Mouse (Mus musculus) gastrocnemius, postnatal 10 days (tissue): ENCODE measurements around the gene Mr1. TPM values are rescaled to one million over a fixed set of nuclear protein-coding genes. Genes with fewer than 3 reads are reported as not detected.
A peak's percentile ranks its signal among the peaks of the same experiment; 100 is the strongest.

ENCODE experiments used
- DNase-seq: peaks from one replicate; pipeline ENCODE4 v3.0.0; 2021; ENCODE audit warnings: mixed read lengths
- total RNA-seq, 2 experiments: library from RNA; stranded (reverse); gene quantifications; 2 replicates each; pipeline ENCODE4 v1.2.3; 2021

Mr1 gene
- total RNA-seq, 2 experiments from 2014 or later: 6.3 to 9.0 TPM

DNA sequence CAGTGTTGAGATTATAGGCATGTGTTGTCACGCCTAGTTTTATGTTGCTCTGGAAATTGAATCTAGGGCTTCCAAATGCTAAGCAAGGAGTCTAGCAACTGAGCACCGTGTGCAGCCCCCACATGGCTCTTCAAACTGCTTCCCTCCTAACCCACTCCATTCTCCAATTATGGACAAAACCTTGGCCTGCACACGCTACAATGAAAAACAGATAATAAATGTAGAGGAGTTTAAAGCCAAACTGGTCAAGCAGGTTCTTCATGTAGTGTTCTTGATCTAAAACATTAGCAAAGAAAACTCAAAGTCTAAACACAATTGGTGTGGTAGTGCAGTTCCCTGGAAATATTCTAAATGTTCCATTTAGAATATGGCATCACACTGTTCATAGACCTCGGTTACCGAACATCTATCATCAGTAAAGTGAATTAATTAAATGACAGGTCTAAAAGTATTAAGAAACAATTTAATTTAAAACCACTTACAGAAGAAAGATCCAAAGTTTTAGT is 19.1 kb downstream of the Mr1 start:
- no peak for DNase-seq

DNA sequence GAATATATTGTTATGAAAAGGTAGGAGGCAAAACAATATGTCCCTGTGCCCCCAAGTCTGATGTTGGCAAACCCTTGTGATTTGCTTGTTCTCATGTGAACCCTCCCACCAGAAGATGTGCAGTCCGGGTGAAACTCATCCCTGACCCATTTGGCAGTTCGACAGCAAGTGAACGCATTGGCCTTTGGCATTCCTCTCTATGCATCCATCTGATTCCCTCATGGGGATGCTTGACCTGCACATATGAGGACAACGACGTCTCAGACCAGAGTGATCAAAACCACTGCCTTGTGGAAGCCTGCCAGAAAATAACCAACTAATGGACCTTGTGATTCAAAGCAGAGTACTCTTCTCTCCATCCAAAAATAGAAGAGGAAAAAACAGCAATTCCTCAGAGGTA is 19.9 kb downstream of the Mr1 start:
- DNase-seq: no peak

DNA sequence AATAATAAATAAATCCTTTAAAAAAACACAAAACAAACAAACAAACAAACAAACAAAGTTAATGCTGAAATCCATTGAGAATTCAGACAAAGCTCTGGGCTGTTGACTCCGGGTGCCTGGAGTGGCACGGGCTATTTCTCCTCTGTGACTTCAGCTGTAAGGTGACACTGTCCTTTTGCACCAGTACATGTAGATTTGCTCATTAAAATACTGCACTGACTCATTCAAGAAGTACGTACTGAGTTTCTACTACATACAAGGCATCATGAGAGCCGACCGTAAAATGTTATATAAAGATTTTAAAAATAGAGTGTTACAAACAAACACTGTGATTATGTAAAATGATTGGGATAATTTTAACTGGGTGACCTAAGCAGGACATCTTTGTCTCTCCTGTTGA is 22.2 kb downstream of the Mr1 start:
- no peak for DNase-seq

DNA sequence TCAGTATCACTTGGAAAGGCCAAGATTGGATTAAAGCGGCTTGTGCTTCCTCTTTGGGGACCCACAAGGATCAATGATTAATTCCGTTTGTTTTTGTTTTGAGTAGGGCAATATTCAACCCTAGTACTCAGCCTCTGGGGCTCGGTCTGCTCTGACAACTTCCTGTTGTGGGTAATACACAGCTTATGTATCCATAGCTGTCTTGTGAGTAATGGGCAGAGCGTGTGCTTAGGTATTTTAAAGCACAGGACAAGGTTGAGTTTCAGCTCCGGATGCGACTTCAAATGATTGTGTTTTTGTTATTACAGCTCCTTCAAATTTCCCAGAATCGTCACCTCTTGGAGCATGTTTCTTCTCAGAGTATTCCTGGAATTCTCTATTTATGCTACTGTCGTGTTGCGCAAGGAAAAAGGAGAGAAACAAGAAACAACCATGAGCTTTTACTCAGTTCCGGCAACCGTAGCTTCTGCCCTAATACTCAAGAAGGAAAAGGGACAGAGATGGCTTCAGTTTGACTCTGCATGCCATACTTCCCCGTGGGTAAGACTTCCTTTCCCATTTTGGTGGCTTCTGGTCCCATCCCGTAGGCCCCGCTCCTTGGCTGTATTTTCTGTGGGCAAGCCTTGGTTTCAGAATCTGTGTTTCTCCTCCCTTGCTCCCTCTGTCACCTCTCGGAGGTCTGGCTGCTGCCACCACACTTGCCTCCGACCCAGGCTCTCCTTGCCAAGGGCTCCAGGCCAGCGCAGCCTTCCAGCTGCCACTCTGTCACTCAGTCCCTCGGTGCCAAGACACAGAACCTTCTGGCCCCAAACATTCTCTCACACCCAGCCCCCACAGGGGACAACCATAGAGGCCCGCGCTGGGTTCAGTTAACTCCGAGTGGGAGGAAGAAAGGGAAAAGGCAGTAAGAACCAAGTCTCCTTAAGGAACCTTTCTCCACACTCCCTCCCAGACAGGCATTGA is 24.4 kb downstream of the Mr1 start:
- peak; percentile 84 for DNase-seq

GRCm38 (mm10) chr1:155119719-155120118 is 26.9 kb downstream of the Mr1 start:
- no peak for DNase-seq

DNA sequence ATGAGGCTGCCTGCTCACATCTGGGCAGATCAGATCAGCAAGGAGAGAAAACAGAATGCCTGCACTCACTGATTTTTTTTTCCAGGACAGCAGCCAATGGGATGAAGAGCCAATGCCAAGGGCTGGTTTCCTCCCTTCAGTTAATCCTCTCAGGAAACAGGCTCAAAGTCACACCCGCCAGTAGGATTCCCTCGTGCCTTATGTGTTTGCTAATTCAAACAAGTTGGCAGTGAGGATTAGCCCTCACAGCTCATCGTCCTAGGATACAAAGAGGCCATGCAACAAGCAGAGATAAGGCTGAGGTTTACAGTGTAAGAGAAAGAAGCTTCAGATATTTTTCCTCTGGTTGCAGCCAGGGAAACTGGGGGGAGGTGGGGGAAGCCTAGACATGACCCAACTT is 32.7 kb downstream of the Mr1 start:
- no peak for DNase-seq

GRCm38 (mm10) chr1:155112875-155113274 is 33.7 kb downstream of the Mr1 start:
- no peak for DNase-seq

DNA sequence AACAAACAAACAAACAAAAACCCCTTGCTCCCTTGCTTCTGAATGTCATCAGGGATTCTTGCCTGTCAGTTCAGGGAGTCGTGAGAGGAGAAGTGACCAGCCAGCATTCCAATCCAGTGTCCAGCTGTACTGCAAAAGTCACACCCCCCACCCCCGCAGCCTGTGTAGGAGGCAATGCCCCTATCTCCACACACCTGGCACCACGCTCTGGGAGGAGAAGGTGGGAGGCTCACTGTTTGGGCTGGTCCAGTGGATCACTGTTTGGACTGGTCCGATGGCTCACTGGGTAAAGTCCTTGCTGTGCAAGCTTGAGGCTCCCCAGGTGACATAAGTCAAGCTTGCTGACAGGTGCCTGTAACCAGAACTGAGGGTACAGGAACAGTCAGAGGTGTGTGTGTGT is 34.5 kb downstream of the Mr1 start:
- DNase-seq: no peak

DNA sequence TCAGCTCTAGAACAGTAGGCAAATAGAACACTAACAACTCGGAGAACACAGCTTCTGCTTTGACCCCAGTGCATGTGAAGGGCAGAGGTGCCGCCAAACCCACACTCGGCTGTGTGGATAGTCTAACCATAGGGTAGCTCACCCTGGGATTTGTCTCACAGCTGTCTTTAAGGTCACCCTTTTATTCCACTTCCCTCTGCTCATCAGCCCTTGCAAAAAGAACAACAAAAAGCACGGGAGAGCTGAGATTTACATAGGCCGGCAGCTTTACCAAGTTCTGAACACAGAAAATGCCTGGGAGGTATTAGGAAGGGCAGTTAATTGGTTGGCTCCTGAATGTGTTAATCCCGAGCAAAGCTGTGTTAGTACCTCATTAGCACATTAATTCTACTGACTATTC is 35.1 kb downstream of the Mr1 start:
- no peak for DNase-seq

- DNase-seq: no peak
These were observed 36.9 kb downstream of the Mr1 start for GRCm38 (mm10) chr1:155109387-155110350.

DNA sequence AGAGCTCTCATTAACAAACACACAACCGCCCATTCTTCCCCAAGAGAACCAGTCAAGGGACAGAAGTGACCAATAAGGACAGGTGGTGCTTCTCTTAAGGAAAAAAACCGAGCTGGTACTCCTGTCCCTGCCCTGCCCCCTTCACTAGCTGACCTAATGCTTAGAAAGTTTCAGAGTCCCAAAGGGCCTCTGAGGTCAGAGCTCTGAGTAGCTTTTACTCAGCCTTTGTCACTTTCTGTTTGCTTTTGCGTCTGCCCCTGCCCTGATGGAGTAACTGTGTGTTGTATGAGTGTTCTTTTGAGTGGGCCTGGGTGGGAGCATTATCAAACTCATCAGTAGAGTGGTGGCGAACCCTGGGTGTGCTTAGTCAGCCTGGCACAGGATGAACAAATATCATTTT is 38.2 kb downstream of the Mr1 start:
- no peak for DNase-seq

- no peak for DNase-seq
These were observed 38.8 kb downstream of the Mr1 start for GRCm38 (mm10) chr1:155107843-155108242.

GRCm38 (mm10) chr1:155106310-155106709 is 40.3 kb downstream of the Mr1 start:
- no peak for DNase-seq

GRCm38 (mm10) chr1:155103991-155104390 is 42.6 kb downstream of the Mr1 start:
- DNase-seq: no peak

DNA sequence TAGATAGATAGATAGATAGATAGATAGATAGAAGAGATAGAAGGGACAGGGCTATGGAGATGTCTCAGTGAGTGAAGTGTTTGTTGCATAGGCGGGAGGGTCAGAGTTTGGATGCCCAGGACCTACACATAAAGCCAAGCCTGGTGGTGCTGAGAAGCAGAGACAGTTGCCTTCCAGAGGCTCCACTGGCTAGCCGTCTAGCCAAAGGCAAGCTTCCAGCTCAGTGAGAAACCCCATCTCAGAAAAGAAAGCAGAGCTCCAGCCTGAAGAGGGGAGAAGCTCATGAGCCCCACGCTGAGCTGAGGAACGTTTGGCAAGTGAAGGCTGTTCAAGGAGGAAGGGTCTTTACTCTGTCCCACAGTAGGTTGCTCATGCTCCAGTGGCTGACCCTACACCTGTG is 44.0 kb downstream of the Mr1 start:
- DNase-seq: no peak

- peak; percentile 91 for DNase-seq
These were observed 47.2 kb downstream of the Mr1 start, which contains the start of gene Ier5 for GRCm38 (mm10) chr1:155099280-155099848. Ier5 (minus strand) TSS chr1:155099636.

DNA sequence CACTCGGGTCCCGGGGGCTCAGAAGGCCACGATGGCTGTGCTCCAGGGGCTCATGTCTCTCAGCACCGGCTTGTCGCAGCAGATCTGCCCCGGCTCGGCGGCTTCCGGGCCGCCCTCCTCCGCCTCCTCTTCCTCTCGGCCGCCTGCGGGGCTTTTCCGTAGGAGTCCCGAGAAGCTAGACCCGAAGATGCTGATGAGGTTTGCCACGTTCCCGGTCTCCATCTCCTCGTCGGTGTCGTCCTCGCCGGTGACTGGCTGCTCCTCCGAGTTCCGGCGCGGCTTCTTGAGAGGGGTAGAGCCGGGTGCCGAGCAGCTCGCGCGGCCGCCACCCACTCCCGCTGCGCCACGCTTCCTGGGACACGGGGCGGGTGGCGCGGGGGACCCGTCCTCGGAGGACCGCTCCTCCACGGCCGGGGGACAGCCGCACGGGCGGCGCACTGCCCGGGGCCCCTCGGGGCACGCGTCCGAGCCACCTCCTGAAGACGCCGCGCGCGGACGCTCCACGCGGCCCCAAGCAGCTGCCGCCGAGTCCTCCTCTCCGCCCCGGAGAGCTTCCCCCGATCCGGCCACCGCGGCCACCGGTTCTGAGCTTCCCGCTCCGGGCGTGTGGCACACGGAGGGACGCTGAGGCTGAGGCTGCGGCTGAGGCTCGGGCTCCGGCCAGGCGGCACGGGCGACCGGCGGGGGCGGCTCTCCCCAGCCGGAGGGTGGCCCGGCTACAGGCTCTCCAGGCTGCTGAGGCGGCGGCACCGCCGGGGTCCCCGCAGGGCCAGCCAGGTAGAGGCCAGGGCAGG is 47.9 kb downstream of the Mr1 start:
- peak; percentile 66 for DNase-seq

- DNase-seq: peak; percentile 37
These were observed 48.6 kb downstream of the Mr1 start for GRCm38 (mm10) chr1:155097931-155098485.

- no peak for DNase-seq
These were observed 49.3 kb downstream of the Mr1 start for GRCm38 (mm10) chr1:155097354-155097753.

- DNase-seq: no peak
These were observed 49.9 kb downstream of the Mr1 start for GRCm38 (mm10) chr1:155096620-155097261.
